Mouse (Mus musculus) mature B cell (primary cell): ENCODE results near the gene Cux1.

Experiments used
- in situ Hi-C: fragments of 300-500 bp; cut with MboI; formaldehyde crosslinking; loops from 2 replicates; pipeline ENCODE4 v1.14.3; 2019

Cux1 gene

GRCm38 (mm10) chr5:136540055-136540838 lies 27.0 kb downstream of the Cux1 start:
- in situ Hi-C loops = no loop called here

GRCm38 (mm10) chr5:136536753-136537152 lies 30.5 kb downstream of the Cux1 start:
- in situ Hi-C loops = no loop called here

- in situ Hi-C loops = no loop called here
Measured at GRCm38 (mm10) chr5:136535976-136536725, 31.1 kb downstream of the Cux1 start.

GRCm38 (mm10) chr5:136535204-136535603 lies 32.1 kb downstream of the Cux1 start:
- in situ Hi-C loops = no loop called here

- in situ Hi-C loops = no loop called here
Measured at GRCm38 (mm10) chr5:136533371-136534276, 33.7 kb downstream of the Cux1 start.

- in situ Hi-C loops = no loop called here
Measured at GRCm38 (mm10) chr5:136531674-136532365, 35.5 kb downstream of the Cux1 start.

GRCm38 (mm10) chr5:136530931-136531330 lies 36.4 kb downstream of the Cux1 start:
- in situ Hi-C loops = no loop called here

- in situ Hi-C loops = no loop called here
Measured at GRCm38 (mm10) chr5:136529165-136529564, 38.1 kb downstream of the Cux1 start.

- in situ Hi-C loops = no loop called here
Measured at GRCm38 (mm10) chr5:136527871-136528270, 39.4 kb downstream of the Cux1 start.

- in situ Hi-C loops = no loop called here
Measured at GRCm38 (mm10) chr5:136526545-136526909, 40.8 kb downstream of the Cux1 start.

GRCm38 (mm10) chr5:136525896-136526544 lies 41.3 kb downstream of the Cux1 start:
- in situ Hi-C loops = no loop called here

- in situ Hi-C loops = no loop called here
Measured at GRCm38 (mm10) chr5:136522843-136523463, 44.3 kb downstream of the Cux1 start.

GRCm38 (mm10) chr5:136521656-136522055 lies 45.6 kb downstream of the Cux1 start:
- in situ Hi-C loops = no loop called here

GRCm38 (mm10) chr5:136518648-136519437 lies 48.4 kb downstream of the Cux1 start:
- in situ Hi-C loops = no loop called here

GRCm38 (mm10) chr5:136517510-136517909 lies 49.8 kb downstream of the Cux1 start:
- in situ Hi-C loops = no loop called here

- in situ Hi-C loops = no loop called here
Measured at GRCm38 (mm10) chr5:136516593-136516992, 50.7 kb downstream of the Cux1 start.

- in situ Hi-C loops = no loop called here
Measured at GRCm38 (mm10) chr5:136514049-136514677, 53.1 kb downstream of the Cux1 start.

GRCm38 (mm10) chr5:136512103-136512674 lies 55.1 kb downstream of the Cux1 start:
- in situ Hi-C loops = no loop called here

- in situ Hi-C loops = no loop called here
Measured at GRCm38 (mm10) chr5:136511378-136511777, 55.9 kb downstream of the Cux1 start.
